Mouse (Mus musculus): ENCODE measurements around the gene Hoxc10. TPM values are rescaled to one million over a fixed set of nuclear protein-coding genes. Genes with fewer than 3 reads are reported as not detected.

Gene Hoxc10
- polyA plus RNA-seq, 1 experiment from 2014 or later = not detected

DNA sequence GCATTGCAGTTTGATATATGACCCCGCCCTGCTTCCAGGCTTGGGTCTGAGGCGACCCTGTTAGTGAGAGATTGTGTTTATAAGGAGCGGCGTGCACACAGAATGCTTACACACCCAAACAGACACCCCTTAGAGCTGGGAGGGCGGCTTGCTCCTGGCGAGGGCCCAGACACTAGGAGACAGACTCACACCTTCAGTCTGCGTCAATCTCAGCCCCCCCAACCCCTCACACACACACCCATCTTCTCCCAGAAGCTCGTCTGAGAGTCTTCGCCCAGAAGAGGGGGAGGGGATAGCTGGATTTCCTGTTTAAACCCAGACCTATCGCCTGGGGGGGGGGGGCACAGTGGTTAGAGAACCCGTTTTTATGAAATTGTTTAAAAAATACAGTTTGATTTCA is 33.4 kb downstream of the Hoxc10 start:
- Histone ChIP-seq H3K9me3 (replicated peaks) (no peaks in the 10 kb centered on the region), H3K4me2 (peak overlapping the region; percentile 69), H3K27me3 (replicated peaks) (peaks cover 100% of the 10 kb centered on the region), H3K4me1 (peaks cover 17% of the 10 kb centered on the region; the same call in 1 of the 2 replicates), H3K4me3 (peak overlapping the region; percentile 48; the same call in 1 of the 2 replicates), H3K27ac (no peak overlapping the region), H3K9ac (no peak overlapping the region), H3K36me3 (no peaks in the 10 kb centered on the region)
- ATAC-seq = 0 out of 2 replicates have a peak, but pooled peaks have one; percentile 42
- WGBS (ENCODE audit: insufficient replicate concordance) = 8% methylated on average over 10 of the region's 11 CpGs

- H3K4me3 ChIP-seq = no peak overlapping the region; the same call in 1 of the 2 replicates
- no peaks in the 10 kb centered on the region for H3K36me3 ChIP-seq
- H3K4me2 ChIP-seq = peak overlapping the region; percentile 22; the same call in 1 of the 2 replicates
- peaks cover 17% of the 10 kb centered on the region; the same call in 1 of the 2 replicates for H3K4me1 ChIP-seq
- H3K27me3 ChIP-seq (replicated peaks) = peaks cover 100% of the 10 kb centered on the region
- no peak for ATAC-seq
- H3K9ac ChIP-seq = no peak overlapping the region
- H3K9me3 ChIP-seq (replicated peaks) = no peaks in the 10 kb centered on the region
- no peak overlapping the region for H3K27ac ChIP-seq
- 8% methylated on average over 24 of the region's 24 CpGs for WGBS (ENCODE audit: insufficient replicate concordance)
Measured at GRCm38 (mm10) chr15:103000501-103000901, 33.9 kb downstream of the Hoxc10 start.

DNA sequence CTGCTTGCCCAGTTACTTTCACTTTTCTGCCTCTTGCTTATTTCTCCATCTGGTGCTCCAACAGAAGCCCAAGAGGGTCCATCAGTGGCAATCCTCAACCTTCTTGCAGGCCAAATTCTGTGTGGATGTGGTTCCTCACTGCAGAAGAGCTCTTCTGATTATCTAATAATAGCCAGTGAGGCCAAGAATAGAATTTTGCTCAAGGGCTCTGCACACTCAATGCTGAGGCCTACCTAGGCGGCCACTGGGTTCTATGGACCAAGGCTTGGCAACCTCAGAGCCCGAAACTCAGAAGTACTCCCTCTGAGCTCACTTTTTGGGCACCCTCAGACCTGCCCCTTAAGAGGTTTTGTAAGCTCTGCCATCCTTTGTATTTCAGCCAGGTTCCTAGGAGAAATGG is 34.8 kb downstream of the Hoxc10 start:
- Histone ChIP-seq H3K27ac (no peak overlapping the region), H3K4me3 (no peak overlapping the region), H3K9ac (no peak overlapping the region), H3K27me3 (replicated peaks) (peaks cover 100% of the 10 kb centered on the region), H3K36me3 (no peaks in the 10 kb centered on the region), H3K9me3 (replicated peaks) (no peaks in the 10 kb centered on the region), H3K4me1 (peaks cover 17% of the 10 kb centered on the region; the same call in 1 of the 2 replicates), H3K4me2 (no peak overlapping the region)
- 33% methylated on average over 2 of the region's 2 CpGs for WGBS (ENCODE audit: insufficient replicate concordance)
- no peak for ATAC-seq

DNA sequence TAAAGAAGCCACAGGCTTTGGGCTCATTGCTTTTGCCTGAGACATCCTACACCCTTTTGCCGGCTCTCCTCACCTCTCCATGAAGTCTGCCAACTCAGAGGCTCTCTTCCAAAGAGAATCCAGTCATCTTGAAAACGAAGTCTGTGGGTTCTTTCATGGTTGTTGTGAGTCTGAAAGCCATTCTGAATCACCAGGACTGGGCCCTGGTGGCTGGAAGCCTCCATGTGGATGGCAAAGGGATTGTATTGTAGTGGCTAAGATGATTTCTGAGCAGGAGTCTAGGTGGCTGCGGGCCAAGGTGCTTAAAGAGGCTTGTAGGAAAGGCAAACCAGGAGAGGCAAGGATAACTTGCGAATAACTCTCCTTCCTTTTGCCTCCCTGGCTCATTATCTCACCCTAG is 35.6 kb downstream of the Hoxc10 start:
- no peak overlapping the region for H3K4me3 ChIP-seq
- H3K9ac ChIP-seq = no peak overlapping the region
- H3K27me3 ChIP-seq (replicated peaks) = peaks cover 100% of the 10 kb centered on the region
- no peak overlapping the region for H3K27ac ChIP-seq
- no peaks in the 10 kb centered on the region for H3K9me3 ChIP-seq (replicated peaks)
- no peaks in the 10 kb centered on the region for H3K36me3 ChIP-seq
- ATAC-seq = no peak
- no peak overlapping the region for H3K4me2 ChIP-seq
- peaks cover 17% of the 10 kb centered on the region; the same call in 1 of the 2 replicates for H3K4me1 ChIP-seq
- whole genome bisulfite sequencing (ENCODE audit: insufficient replicate concordance) = 17% methylated on average over 4 of the region's 4 CpGs

DNA sequence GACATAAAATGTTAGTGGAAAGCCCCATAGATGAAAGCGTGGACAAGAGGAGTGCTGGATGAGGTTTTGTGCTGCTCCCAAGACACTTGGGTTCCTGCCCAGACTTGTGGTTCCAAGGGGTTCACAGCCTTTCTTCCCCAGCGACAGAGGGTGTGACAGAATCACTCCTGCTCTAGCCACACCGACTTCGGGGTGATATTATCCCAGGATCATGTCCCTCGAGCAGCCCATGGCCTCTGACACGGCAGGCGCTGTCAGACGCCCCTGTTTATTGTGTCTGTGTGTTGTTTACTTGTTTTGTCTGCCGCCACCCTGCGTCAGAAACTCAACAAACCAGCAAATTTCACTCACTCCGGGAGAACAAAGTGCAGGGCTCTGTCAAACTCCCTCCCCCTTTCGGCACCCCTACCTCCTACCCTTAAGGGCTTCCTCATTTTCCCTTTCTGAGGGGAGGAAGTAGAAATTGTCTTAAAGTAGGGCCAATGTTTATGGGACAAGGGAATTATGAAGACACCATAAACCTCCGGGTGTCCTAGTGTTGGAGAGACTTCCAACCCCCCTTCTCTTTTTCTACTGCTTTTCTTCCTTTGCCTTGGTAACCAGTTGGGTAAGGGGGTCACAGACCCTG is 36.3 kb downstream of the Hoxc10 start:
- 9% methylated on average over 13 of the region's 13 CpGs for WGBS (ENCODE audit: insufficient replicate concordance)
- H3K27ac ChIP-seq = no peak overlapping the region

GRCm38 (mm10) chr15:103005308-103005707 is 38.7 kb downstream of the Hoxc10 start:
- Histone ChIP-seq H3K4me3 (no peak overlapping the region), H3K9me3 (replicated peaks) (no peaks in the 10 kb centered on the region), H3K36me3 (no peaks in the 10 kb centered on the region), H3K27me3 (replicated peaks) (peaks cover 100% of the 10 kb centered on the region), H3K9ac (no peak overlapping the region), H3K27ac (no peak overlapping the region), H3K4me1 (0 out of 2 replicates have a peak, but pooled peaks cover 4% of the 10 kb centered on the region), H3K4me2 (no peak overlapping the region)
- 3% methylated on average over 17 of the region's 17 CpGs for WGBS (ENCODE audit: insufficient replicate concordance)
- ATAC-seq = no peak

More for the DNA sequence above, 36.3 kb downstream of the Hoxc10 start:
- peaks cover 100% of the 10 kb centered on the region for H3K27me3 ChIP-seq (replicated peaks)
- no peak overlapping the region for H3K4me2 ChIP-seq
- peaks cover 17% of the 10 kb centered on the region; the same call in 1 of the 2 replicates for H3K4me1 ChIP-seq
- H3K4me3 ChIP-seq = no peak overlapping the region
- no peaks in the 10 kb centered on the region for H3K36me3 ChIP-seq
- no peak overlapping the region for H3K9ac ChIP-seq
- no peak for ATAC-seq
- H3K9me3 ChIP-seq (replicated peaks) = no peaks in the 10 kb centered on the region

DNA sequence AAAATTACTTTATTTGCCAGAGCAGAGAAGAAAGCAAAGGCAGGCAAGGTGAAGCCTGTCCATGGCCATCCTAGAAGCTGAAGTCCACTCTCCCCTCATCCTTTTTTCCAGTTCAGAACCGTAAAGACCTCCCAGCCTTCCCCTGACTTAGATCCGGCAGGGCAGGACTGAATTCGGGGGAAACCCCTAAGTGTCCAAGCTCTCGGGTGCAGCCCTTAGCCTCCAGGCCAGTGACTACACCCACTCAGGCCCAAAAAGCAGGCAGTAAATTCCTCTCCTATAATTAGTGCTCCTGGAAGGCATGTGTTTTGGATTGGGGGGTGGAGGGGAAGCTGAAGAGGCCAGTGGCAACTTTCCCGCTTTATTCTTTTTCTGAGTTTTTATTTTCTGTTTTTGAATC is 39.2 kb downstream of the Hoxc10 start:
- Histone ChIP-seq H3K27me3 (replicated peaks) (peaks cover 100% of the 10 kb centered on the region), H3K9me3 (replicated peaks) (no peaks in the 10 kb centered on the region), H3K36me3 (no peaks in the 10 kb centered on the region), H3K27ac (no peak overlapping the region), H3K4me1 (no peaks in the 10 kb centered on the region), H3K4me3 (no peak overlapping the region), H3K4me2 (no peak overlapping the region), H3K9ac (no peak overlapping the region)
- 9% methylated on average over 5 of the region's 5 CpGs for WGBS (ENCODE audit: insufficient replicate concordance)
- no peak for ATAC-seq

GRCm38 (mm10) chr15:103006326-103006725 is 39.7 kb downstream of the Hoxc10 start:
- no peaks in the 10 kb centered on the region for H3K4me1 ChIP-seq
- H3K9me3 ChIP-seq (replicated peaks) = no peaks in the 10 kb centered on the region
- WGBS (ENCODE audit: insufficient replicate concordance) = 21% methylated on average over 1 of the region's 1 CpGs
- no peak overlapping the region for H3K27ac ChIP-seq
- peaks cover 100% of the 10 kb centered on the region for H3K27me3 ChIP-seq (replicated peaks)
- no peak overlapping the region for H3K4me2 ChIP-seq
- H3K4me3 ChIP-seq = no peak overlapping the region
- H3K36me3 ChIP-seq = no peaks in the 10 kb centered on the region
- no peak for ATAC-seq
- no peak overlapping the region for H3K9ac ChIP-seq

- ATAC-seq = no peak
- H3K9me3 ChIP-seq (replicated peaks) = no peaks in the 10 kb centered on the region
- H3K27ac ChIP-seq = no peak overlapping the region
- WGBS (ENCODE audit: insufficient replicate concordance) = 4% methylated on average over 27 of the region's 27 CpGs
- H3K27me3 ChIP-seq (replicated peaks) = peaks cover 99% of the 10 kb centered on the region
- no peaks in the 10 kb centered on the region for H3K36me3 ChIP-seq
- H3K4me3 ChIP-seq = 0 out of 2 replicates have a peak overlapping the region, but pooled peaks have one; percentile 3
- H3K4me2 ChIP-seq = no peak overlapping the region; the same call in 1 of the 2 replicates
- H3K9ac ChIP-seq = no peak overlapping the region
- 0 out of 2 replicates have a peak, but pooled peaks cover 4% of the 10 kb centered on the region for H3K4me1 ChIP-seq
Measured at GRCm38 (mm10) chr15:103009265-103010111, 42.9 kb downstream of the Hoxc10 start.

DNA sequence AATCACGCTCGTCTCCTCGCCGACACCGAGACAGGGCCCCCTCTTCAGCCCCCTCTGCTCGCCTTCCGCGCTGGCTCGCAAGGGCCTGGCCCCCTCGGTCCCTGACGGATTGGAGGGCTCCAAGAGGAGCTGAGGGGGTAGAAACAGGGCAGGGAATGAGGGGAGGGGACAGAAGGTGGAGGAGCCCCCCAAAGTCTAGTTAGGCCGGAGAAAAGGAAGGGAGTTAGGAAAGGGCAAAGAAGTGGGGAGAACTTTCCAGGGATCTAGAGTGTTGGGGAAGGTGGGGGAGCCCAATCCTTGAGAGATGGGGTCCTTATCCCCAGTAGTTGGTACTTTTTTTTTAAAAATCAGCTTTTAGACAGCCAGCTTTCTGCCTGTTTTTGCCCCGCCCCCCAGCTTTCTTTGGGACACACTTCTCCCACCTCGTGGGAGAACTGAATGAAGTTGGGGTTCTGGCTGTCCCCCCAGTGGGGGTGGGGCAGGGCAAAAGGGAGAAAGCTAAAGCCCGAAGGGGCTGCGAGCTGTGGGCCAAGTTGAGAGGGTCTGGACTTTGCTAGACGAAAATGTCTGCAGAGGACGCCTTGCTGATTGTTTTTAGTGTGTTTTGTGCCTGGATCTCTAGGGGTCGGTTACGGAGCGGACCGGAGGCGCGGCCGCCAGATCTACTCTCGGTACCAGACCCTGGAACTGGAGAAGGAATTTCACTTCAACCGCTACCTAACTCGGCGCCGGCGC is 43.7 kb downstream of the Hoxc10 start:
- Histone ChIP-seq H3K27ac (no peak overlapping the region), H3K4me2 (no peak overlapping the region)

GRCm38 (mm10) chr15:103010847-103011555 is 44.4 kb downstream of the Hoxc10 start:
- H3K36me3 ChIP-seq = no peaks in the 10 kb centered on the region
- H3K27ac ChIP-seq = no peak overlapping the region
- no peak overlapping the region for H3K4me3 ChIP-seq
- 0 out of 2 replicates have a peak, but pooled peaks cover 4% of the 10 kb centered on the region for H3K4me1 ChIP-seq
- H3K4me2 ChIP-seq = no peak overlapping the region
- peaks cover 99% of the 10 kb centered on the region for H3K27me3 ChIP-seq (replicated peaks)
- H3K9ac ChIP-seq = no peak overlapping the region
- H3K9me3 ChIP-seq (replicated peaks) = no peaks in the 10 kb centered on the region
- 3% methylated on average over 28 of the region's 28 CpGs for WGBS (ENCODE audit: insufficient replicate concordance)
- ATAC-seq = no peak

More for the DNA sequence above, 43.7 kb downstream of the Hoxc10 start:
- no peak overlapping the region for H3K9ac ChIP-seq
- 0 out of 2 replicates have a peak overlapping the region, but pooled peaks have one; percentile 3 for H3K4me3 ChIP-seq
- H3K36me3 ChIP-seq = no peaks in the 10 kb centered on the region
- peaks cover 99% of the 10 kb centered on the region for H3K27me3 ChIP-seq (replicated peaks)
- no peak for ATAC-seq
- no peaks in the 10 kb centered on the region for H3K9me3 ChIP-seq (replicated peaks)
- 2% methylated on average over 31 of the region's 31 CpGs for WGBS (ENCODE audit: insufficient replicate concordance)
- H3K4me1 ChIP-seq = 0 out of 2 replicates have a peak, but pooled peaks cover 4% of the 10 kb centered on the region

Data from liver, embryonic 12.5 days (tissue).